Mouse (Mus musculus) CH12.LX (cell line): ENCODE measurements around the gene Asic2. TPM values are rescaled to one million over a fixed set of nuclear protein-coding genes. Genes with fewer than 3 reads are reported as not detected.
A peak's percentile ranks its signal among the peaks of the same experiment; 100 is the strongest.

Source experiments
- DNase-seq: peaks from one replicate; pipeline ENCODE4 v3.0.0-alpha.2; 2013; ENCODE audit errors: extremely low read depth
- H3K27ac ChIP-seq: 2 replicates; pipeline ENCODE4 v1.5.1; 2012; ENCODE audit warnings: low read depth, mild to moderate bottlenecking, control low read depth, moderate library complexity; ENCODE audit not compliant: insufficient read depth
- H3K27me3 ChIP-seq: replicated peaks from 2 replicates; pipeline ENCODE3; 2012; ENCODE audit warnings: inconsistent platforms
- H3K36me3 ChIP-seq, 2 experiments: replicated peaks in 1 of 2; 2 replicates each; pipeline versions ENCODE3 to v1.6.1; 2012; ENCODE audit warnings: inconsistent platforms in 1 of 2, low read length in 1 of 2, mild to moderate bottlenecking in 1 of 2, mixed read lengths in 1 of 2, moderate library complexity in 1 of 2; ENCODE audit not compliant: control insufficient read depth in 1 of 2, insufficient read depth in 1 of 2
- H3K4me1 ChIP-seq, 2 experiments: 2 replicates each; pipeline ENCODE4 v1.6.1; 2012; ENCODE audit warnings: inconsistent platforms in 1 of 2, moderate library complexity in 1 of 2; ENCODE audit not compliant: insufficient read depth in 2 of 2, control insufficient read depth in 1 of 2
- H3K4me2 ChIP-seq: 2 replicates; pipeline ENCODE4 v1.6.1; 2012; ENCODE audit warnings: low read depth, mild to moderate bottlenecking, control low read depth; ENCODE audit not compliant: poor library complexity, insufficient read depth, severe bottlenecking
- H3K4me3 ChIP-seq, 3 experiments: fragments of 150-350 bp in 1 of 3; sonication (generic) in 1 of 3; replicated peaks in 1 of 3; 2 replicates each; pipeline versions ENCODE3 to v1.5.1; 2011 to 2012; ENCODE audit warnings: low read depth in 2 of 3, low read length in 2 of 3, mild to moderate bottlenecking in 2 of 3, moderate library complexity in 2 of 3, control low read depth in 1 of 3, improper control_type of control experiment in 1 of 3, inconsistent platforms in 1 of 3, mixed read lengths in 1 of 3; ENCODE audit not compliant: poor library complexity in 1 of 3
- H3K79me2 ChIP-seq: replicated peaks from 2 replicates; pipeline ENCODE4 v1.6.1; 2012; ENCODE audit warnings: mild to moderate bottlenecking, moderate library complexity; ENCODE audit not compliant: control insufficient read depth, poor library complexity, insufficient read depth, severe bottlenecking; ENCODE audit errors: extremely low read depth
- H3K9ac ChIP-seq: 2 replicates; pipeline ENCODE4 v1.6.1; 2012; ENCODE audit warnings: low read depth, mild to moderate bottlenecking, control low read depth, moderate library complexity; ENCODE audit not compliant: insufficient read depth
- H3K9me3 ChIP-seq: replicated peaks from 2 replicates; pipeline ENCODE3; 2012; ENCODE audit warnings: low read length, inconsistent platforms, mixed read lengths
- BHLHE40 ChIP-seq: IDR thresholded peaks from 2 replicates; pipeline ENCODE4 v1.6.1; 2011; ENCODE audit warnings: mild to moderate bottlenecking, low read depth, low read length, improper control_type of control experiment
- CTCF ChIP-seq, 2 experiments: IDR thresholded peaks in 1 of 2; conservative IDR thresholded peaks in 1 of 2; 2 replicates each; pipeline ENCODE4 v1.5.1; 2011 to 2012; ENCODE audit warnings: low read depth in 2 of 2, low read length in 2 of 2, improper control_type of control experiment in 1 of 2, inconsistent platforms in 1 of 2, mild to moderate bottlenecking in 1 of 2, moderate library complexity in 1 of 2
- E2F4 ChIP-seq: IDR thresholded peaks from 2 replicates; pipeline ENCODE4 v1.6.1; 2011; ENCODE audit warnings: low read depth, low read length, improper control_type of control experiment; ENCODE audit not compliant: insufficient replicate concordance
- EP300 ChIP-seq: IDR thresholded peaks from 2 replicates; pipeline ENCODE4 v1.6.1; 2011; ENCODE audit warnings: low read length, improper control_type of control experiment
- GABPA ChIP-seq: IDR thresholded peaks from 2 replicates; pipeline ENCODE4 v1.6.1; 2012; ENCODE audit warnings: low read depth, low read length, improper control_type of control experiment, inconsistent platforms; ENCODE audit not compliant: insufficient replicate concordance
- IRF4 ChIP-seq: IDR thresholded peaks from 2 replicates; pipeline ENCODE4 v1.6.1; 2014; ENCODE audit warnings: low read depth, mild to moderate bottlenecking, inconsistent platforms, low read length, improper control_type of control experiment
- JUN ChIP-seq: IDR thresholded peaks from 2 replicates; pipeline ENCODE4 v1.6.1; 2011; ENCODE audit warnings: low read depth, mild to moderate bottlenecking, low read length, improper control_type of control experiment, moderate library complexity; ENCODE audit not compliant: insufficient read depth
- JUND ChIP-seq: conservative IDR thresholded peaks from 2 replicates; pipeline ENCODE4 v1.6.1; 2011; ENCODE audit warnings: low read depth, low read length, improper control_type of control experiment
- MAFK ChIP-seq: IDR thresholded peaks from 2 replicates; pipeline ENCODE4 v1.6.1; 2011; ENCODE audit warnings: low read length, improper control_type of control experiment; ENCODE audit not compliant: insufficient replicate concordance
- MAX ChIP-seq: IDR thresholded peaks from 2 replicates; pipeline ENCODE4 v1.6.1; 2011; ENCODE audit warnings: low read length, improper control_type of control experiment
- MEF2A ChIP-seq: IDR thresholded peaks from 2 replicates; pipeline ENCODE4 v1.6.1; 2014; ENCODE audit warnings: low read depth, mild to moderate bottlenecking, inconsistent platforms, low read length, improper control_type of control experiment, borderline replicate concordance
- MXI1 ChIP-seq: IDR thresholded peaks from 2 replicates; pipeline ENCODE4 v1.6.1; 2011; ENCODE audit warnings: mild to moderate bottlenecking, low read depth, low read length, improper control_type of control experiment
- NELFE ChIP-seq: IDR thresholded peaks from 2 replicates; pipeline ENCODE4 v1.6.1; 2011; ENCODE audit warnings: low read depth, low read length, improper control_type of control experiment
- POLR2AphosphoS2 ChIP-seq: IDR thresholded peaks from 2 replicates; pipeline ENCODE4 v1.6.1; 2011; ENCODE audit warnings: low read depth, low read length, improper control_type of control experiment
- SIN3A ChIP-seq: IDR thresholded peaks from 2 replicates; pipeline ENCODE4 v1.6.1; 2012; ENCODE audit warnings: low read length, improper control_type of control experiment, inconsistent platforms
- SMC3 ChIP-seq: IDR thresholded peaks from 2 replicates; pipeline ENCODE4 v1.6.1; 2011; ENCODE audit warnings: low read depth, low read length, improper control_type of control experiment
- UBTF ChIP-seq: IDR thresholded peaks from 2 replicates; pipeline ENCODE4 v1.6.1; 2012; ENCODE audit warnings: low read depth, mild to moderate bottlenecking, inconsistent platforms, low read length, improper control_type of control experiment, moderate library complexity
- USF1 ChIP-seq: IDR thresholded peaks from 2 replicates; pipeline ENCODE4 v1.6.1; 2014; ENCODE audit warnings: low read depth, mild to moderate bottlenecking, inconsistent platforms, low read length, improper control_type of control experiment
- ZC3H11A ChIP-seq: IDR thresholded peaks from 2 replicates; pipeline ENCODE4 v1.6.1; 2012; ENCODE audit warnings: low read depth, mild to moderate bottlenecking, inconsistent platforms, low read length, improper control_type of control experiment
- ZKSCAN1 ChIP-seq: IDR thresholded peaks from 2 replicates; pipeline ENCODE4 v1.6.1; 2012; ENCODE audit warnings: low read depth, inconsistent platforms, low read length, improper control_type of control experiment, borderline replicate concordance
- ZMIZ1 ChIP-seq: IDR thresholded peaks from 2 replicates; pipeline ENCODE4 v1.6.1; 2012; ENCODE audit warnings: low read depth, mild to moderate bottlenecking, inconsistent platforms, low read length, improper control_type of control experiment
- dilution Hi-C: fragments of 300-500 bp; cut with MboI; formaldehyde crosslinking; loops from 2 replicates; pipeline ENCODE4 v1.14.3; 2020; ENCODE audit warnings: low sequenced_read_pairs; ENCODE audit not compliant: extremely low pct_unique_long_range_greater_than_20kb, extremely low pct_ligation_motif_present
- in situ Hi-C: fragments of 300-500 bp; cut with MboI; formaldehyde crosslinking; loops from 3 replicates; pipeline ENCODE4 v1.14.3; 2019; ENCODE audit warnings: low sequenced_read_pairs, low pct_ligation_motif_present, low pct_unique_long_range_greater_than_20kb, mixed read lengths
- polyA plus RNA-seq: library from polyadenylated mRNA; unstranded; fragments of >175 nt; gene quantifications from 2 replicates; pipeline ENCODE4 v1.2.1, GENCODE M21; 2012; ENCODE audit warnings: low read depth; ENCODE audit not compliant: insufficient read length
- total RNA-seq, 2 experiments: library from RNA; depleted of rRNA; stranded (reverse); fragments of 300-350 nt in 1 of 2; fragments of >200 nt in 1 of 2; gene quantifications; 2 replicates each; pipeline ENCODE4 v1.2.3; 2012 to 2014

Gene Asic2
- total and polyA plus RNA-seq, 3 experiments = not detected

- Histone ChIP-seq H3K4me2 (peak overlapping the region; percentile 57), H3K27ac (no peak overlapping the region), H3K4me3 (no peak overlapping the region), H3K9me3 (no peaks in the 10 kb centered on the region), H3K79me2 (no peaks in the 10 kb centered on the region), H3K4me1 (no peaks in the 10 kb centered on the region), H3K27me3 (peaks cover 75% of the 10 kb centered on the region), H3K36me3 (no peaks in the 10 kb centered on the region), H3K9ac (no peak overlapping the region)
- TF ChIP-seq UBTF (no peak), SIN3A (no peak), JUN (no peak), BHLHE40 (no peak), POLR2AphosphoS2 (no peak)
- dilution Hi-C loops (no loop called here), in situ Hi-C loops (no loop called here)
- DNase-seq = no peak
Measured at GRCm38 (mm10) chr11:81611948-81612797, 356.1 kb downstream of the Asic2 start.

DNA sequence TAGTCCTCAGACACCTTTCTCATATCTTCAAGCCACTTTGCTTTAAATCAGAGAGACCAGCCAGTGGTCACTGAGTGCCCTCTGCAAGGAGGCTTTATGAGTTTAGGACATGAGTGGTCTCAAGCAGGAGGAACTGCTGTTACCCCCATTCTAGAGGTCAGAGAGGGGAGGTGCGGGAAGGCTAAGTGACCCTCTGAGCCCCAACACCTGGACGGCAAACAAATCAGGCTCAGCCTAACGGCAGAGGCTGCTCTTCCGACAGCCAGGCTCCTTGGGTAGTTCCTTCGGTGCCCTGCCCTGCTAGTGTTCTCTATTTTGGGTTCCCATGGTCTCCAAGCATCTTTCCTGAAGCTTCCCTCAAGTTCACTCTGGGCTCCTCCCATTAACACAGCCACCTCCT is 357.8 kb downstream of the Asic2 start:
- Histone ChIP-seq H3K9ac (no peak overlapping the region), H3K4me2 (peak overlapping the region; percentile 37; the same call in 1 of the 2 replicates), H3K36me3 (no peaks in the 10 kb centered on the region), H3K27me3 (peaks cover 68% of the 10 kb centered on the region), H3K79me2 (no peaks in the 10 kb centered on the region), H3K9me3 (no peaks in the 10 kb centered on the region), H3K4me1 (no peaks in the 10 kb centered on the region), H3K27ac (no peak overlapping the region), H3K4me3 (no peak overlapping the region)
- TF ChIP-seq SMC3 = no peak
- TF ChIP-seq UBTF = no peak
- TF ChIP-seq EP300 = no peak
- TF ChIP-seq IRF4 = no peak
- TF ChIP-seq CTCF (conservative IDR thresholded peaks at IDR 0.05 in 1 of 2, IDR thresholded peaks at IDR 0.05 in 1 of 2; ENCODE audit: low read depth in 2 of 2, low read length in 2 of 2) = no peak
- TF ChIP-seq MAFK = no peak
- TF ChIP-seq USF1 = no peak
- TF ChIP-seq ZC3H11A = no peak
- TF ChIP-seq MXI1 = no peak
- TF ChIP-seq MEF2A = no peak
- no peak for TF ChIP-seq JUND
- TF ChIP-seq ZMIZ1 = no peak
- TF ChIP-seq E2F4 = no peak
- TF ChIP-seq ZKSCAN1 = no peak
- no peak for TF ChIP-seq MAX
- TF ChIP-seq GABPA = no peak
- TF ChIP-seq NELFE = no peak
- in situ Hi-C loops (no loop called here), dilution Hi-C loops (no loop called here)
- DNase-seq = no peak
